Mouse (Mus musculus) hematopoietic stem cell, adult 5-6 weeks (primary cell): Measurements from ENCODE around the gene Nxf2. TPM values are rescaled to one million over a fixed set of nuclear protein-coding genes. Genes with fewer than 3 reads are reported as not detected.
"Not testable (repeated sequence)": the region's sequence is repeated elsewhere in the genome, so short reads cannot be mapped to it uniquely, and the experiment has no call there.

Experiments
- ATAC-seq, 2 experiments: fragments of 125-278 bp in 1 of 2; replicated peaks in 1 of 2; 2 replicates each; pipeline ENCODE4 v1.8.0; 2016 to 2017; ENCODE audit warnings: inconsistent platforms in 2 of 2, mild to moderate bottlenecking in 2 of 2, moderate number of reproducible peaks in 2 of 2, low read depth in 1 of 2, moderate TSS enrichment in 1 of 2; ENCODE audit not compliant: low FRiP score in 2 of 2, poor library complexity in 2 of 2, severe bottlenecking in 2 of 2, insufficient read depth in 1 of 2, low TSS enrichment in 1 of 2
- total RNA-seq: library from RNA; stranded (forward); fragments of 172-1452, 232-1000 nt; gene quantifications from 2 replicates; pipeline ENCODE4 v1.2.3, GENCODE M21; 2017

Gene Nxf2
- total RNA-seq: 0.50 and 1.0 TPM in 2 replicates

GRCm38 (mm10) chrX:134964546-134964945 is at the start of gene Nxf2:
Gene Nxf2, minus strand, starts transcription at chrX:134964754.
- ATAC-seq: no peak

GRCm38 (mm10) chrX:135011381-135011780 is 46.8 kb upstream of the Nxf2 start:
- ATAC-seq: no peak

- 0 out of 4 replicates have a peak, but pooled peaks of 1 of the 2 experiments have one; percentile 1 for ATAC-seq
These were observed 44.9 kb upstream of the Nxf2 start for GRCm38 (mm10) chrX:135009471-135009815.

GRCm38 (mm10) chrX:135008720-135009470 is 44.3 kb upstream of the Nxf2 start, which contains the start of gene Zmat1:
Gene Zmat1, minus strand, starts transcription at chrX:135009209.
- peak; percentile 100 for ATAC-seq

- ATAC-seq: no peak
These were observed 43.5 kb upstream of the Nxf2 start for GRCm38 (mm10) chrX:135008021-135008420.

- peak; percentile 76 to 81 for ATAC-seq
These were observed 1.1 kb downstream of the Nxf2 start for GRCm38 (mm10) chrX:134963305-134964094.

GRCm38 (mm10) chrX:134930361-134930760 is 34.2 kb downstream of the Nxf2 start:
- ATAC-seq: no peak

- ATAC-seq: no peak
These were observed 34.6 kb downstream of the Nxf2 start for GRCm38 (mm10) chrX:134929927-134930326.

- no peak for ATAC-seq
These were observed 39.5 kb downstream of the Nxf2 start for GRCm38 (mm10) chrX:134925058-134925457.

- ATAC-seq: no peak
These were observed 40.7 kb downstream of the Nxf2 start for GRCm38 (mm10) chrX:134923675-134924424.

- ATAC-seq: no peak
These were observed 45.3 kb downstream of the Nxf2 start for GRCm38 (mm10) chrX:134919220-134919619.

GRCm38 (mm10) chrX:134915745-134916144 is 48.8 kb downstream of the Nxf2 start:
- no peak for ATAC-seq

GRCm38 (mm10) chrX:134915315-134915714 is 49.2 kb downstream of the Nxf2 start:
- ATAC-seq: not testable (repeated sequence)

- ATAC-seq: no peak
These were observed 49.7 kb downstream of the Nxf2 start for GRCm38 (mm10) chrX:134914851-134915250.

- ATAC-seq: no peak
These were observed 51.2 kb downstream of the Nxf2 start for GRCm38 (mm10) chrX:134913234-134913936.

- no peak for ATAC-seq
These were observed 51.7 kb downstream of the Nxf2 start for GRCm38 (mm10) chrX:134912805-134913204.

- ATAC-seq: peak; percentile 62 to 69; a peak in 3 of 4 replicates
These were observed 54.2 kb downstream of the Nxf2 start for GRCm38 (mm10) chrX:134910345-134910744.
